Mouse (Mus musculus) C2C12 (cell line): Measurements from ENCODE around the gene Spata5.

Experiments used
- CEBPB ChIP-seq: IDR thresholded peaks from one replicate; pipeline ENCODE4 v1.6.1; 2011; ENCODE audit warnings: low read depth, mild to moderate bottlenecking, control low read depth, moderate library complexity
- CTCF ChIP-seq: IDR thresholded peaks from one replicate; pipeline ENCODE4 v1.5.1; 2011; ENCODE audit not compliant: control insufficient read depth, insufficient read depth, insufficient read length
- MAX ChIP-seq: IDR thresholded peaks from one replicate; pipeline ENCODE4 v1.6.1; 2011; ENCODE audit warnings: mild to moderate bottlenecking, control low read depth
- MYOD1 ChIP-seq: IDR thresholded peaks from one replicate; pipeline ENCODE4 v1.6.1; 2011; ENCODE audit warnings: low read depth; ENCODE audit not compliant: control insufficient read depth, insufficient read length
- MYOG ChIP-seq: IDR thresholded peaks from one replicate; pipeline ENCODE4 v1.6.1; 2011; ENCODE audit not compliant: control insufficient read depth, insufficient read length; ENCODE audit errors: extremely low read depth
- USF1 ChIP-seq: IDR thresholded peaks from one replicate; pipeline ENCODE4 v1.6.1; 2011; ENCODE audit warnings: low read depth, mild to moderate bottlenecking, control low read depth, moderate library complexity

DNA sequence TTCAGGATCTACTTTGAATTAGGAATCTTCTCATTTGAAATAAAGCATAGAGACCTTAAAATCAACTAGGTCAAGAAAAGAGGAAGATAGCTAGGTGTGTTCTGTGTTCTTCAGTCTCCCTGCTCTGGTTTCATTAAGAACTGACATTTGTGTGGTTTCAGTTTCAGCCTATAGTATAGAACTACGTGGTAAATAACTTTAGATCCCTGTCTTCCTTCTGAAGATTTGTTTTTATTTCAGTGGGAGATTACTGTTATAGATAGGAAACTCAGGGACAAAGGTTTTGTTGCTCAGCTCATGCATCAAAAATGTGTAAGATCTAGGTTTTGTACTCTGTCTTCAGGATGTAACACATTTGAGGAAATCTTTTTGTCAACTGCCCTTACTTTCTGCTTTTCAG, 56.8 kb downstream of the Spata5 start:
- TF ChIP-seq USF1 (no peak), CTCF (no peak), MYOG (no peak), MYOD1 (no peak), CEBPB (no peak), MAX (no peak)
